Mouse (Mus musculus) cerebellum, adult 18-20 months (tissue): ENCODE results near the gene Kank1.
"Not testable (repeated sequence)": the region's sequence is repeated elsewhere in the genome, so short reads cannot be mapped to it uniquely, and the experiment has no call there.

Source experiments
- DNase-seq, 2 experiments: peaks; one replicate each; pipeline ENCODE4 v3.0.0; 2021

The Kank1 gene

DNA sequence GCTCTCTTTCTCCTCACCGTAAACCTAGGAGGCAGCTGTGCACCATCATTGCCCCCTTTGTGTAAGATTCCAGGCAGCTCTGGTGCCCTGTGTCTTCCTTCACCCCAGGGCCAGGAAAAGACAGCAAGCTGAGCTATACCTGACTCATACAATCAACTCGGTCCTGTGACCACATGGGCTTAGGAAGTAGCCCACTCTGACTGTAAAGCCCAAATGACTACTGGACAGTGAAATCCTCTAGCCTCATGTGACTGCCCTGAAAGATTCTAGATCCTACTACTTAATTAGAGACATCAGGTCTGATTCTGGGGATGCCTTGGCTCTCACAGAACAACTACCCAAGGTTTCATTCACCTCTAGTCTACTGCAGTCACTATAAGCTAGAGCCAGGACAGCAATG lies 209.9 kb downstream of the Kank1 start:
- no peak for DNase-seq

GRCm38 (mm10) chr19:25447373-25447772 lies 210.6 kb downstream of the Kank1 start:
- DNase-seq = no peak

GRCm38 (mm10) chr19:25450869-25451629 lies 214.3 kb downstream of the Kank1 start:
- peak; percentile 5 to 19 for DNase-seq

GRCm38 (mm10) chr19:25453146-25453545 lies 216.4 kb downstream of the Kank1 start:
- DNase-seq = no peak

DNA sequence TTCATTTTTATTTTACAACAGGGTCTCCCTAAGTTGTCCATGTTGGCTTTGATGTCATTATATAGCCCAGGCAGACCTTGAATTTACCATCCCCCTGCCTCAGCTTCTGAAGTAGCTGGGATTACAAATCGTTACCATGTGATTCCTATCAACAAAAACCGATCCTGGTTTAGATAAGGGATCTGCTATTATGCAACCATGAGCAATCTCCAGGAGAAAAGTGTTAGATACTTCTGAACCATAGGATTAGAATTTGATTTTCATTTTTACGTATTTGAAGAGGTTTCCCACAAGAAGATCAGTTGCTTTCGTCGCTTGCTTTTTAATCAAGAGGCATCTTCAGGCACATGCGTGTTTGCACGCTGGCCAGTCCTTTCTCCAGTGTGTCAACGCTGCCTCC lies 224.0 kb downstream of the Kank1 start:
- DNase-seq = no peak

DNA sequence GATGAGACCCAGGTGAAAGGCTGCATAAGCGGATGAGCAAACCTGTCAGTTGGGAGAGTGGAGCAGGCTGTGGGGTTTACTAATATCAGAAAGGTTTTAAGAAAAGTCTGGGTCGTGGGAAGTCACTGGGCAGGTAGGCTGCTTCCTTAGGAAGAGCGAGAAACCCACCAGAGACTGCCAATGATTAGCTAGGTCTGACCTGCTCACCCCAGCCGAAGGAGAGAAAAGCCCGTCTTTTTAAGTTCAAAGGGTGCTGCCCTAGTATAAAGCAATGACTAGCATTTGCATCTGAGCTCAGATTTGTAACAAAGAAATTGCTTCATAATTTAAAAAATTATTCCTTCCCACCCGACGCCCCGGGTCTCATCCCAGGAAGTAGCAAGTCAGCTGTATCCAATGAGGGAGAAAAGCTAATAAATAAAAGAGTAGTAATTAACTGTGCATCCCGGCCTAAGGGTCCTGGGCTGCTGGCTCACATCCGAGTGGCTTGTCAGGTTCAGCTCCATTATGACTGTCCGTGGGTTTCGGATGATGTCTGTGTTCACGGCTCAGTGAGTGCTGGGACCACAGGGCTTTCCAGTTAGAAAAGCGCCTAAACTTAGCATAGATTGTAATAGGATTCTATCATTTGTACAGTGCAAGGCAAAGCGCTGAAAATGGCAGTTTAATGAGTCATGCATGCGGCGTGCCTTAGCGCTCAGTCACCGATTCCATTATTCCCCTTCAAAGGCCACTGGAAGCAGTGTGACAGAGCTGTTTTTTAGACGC lies 225.0 kb downstream of the Kank1 start:
- DNase-seq = no peak

GRCm38 (mm10) chr19:25475806-25476205 lies 239.0 kb downstream of the Kank1 start:
- not testable (repeated sequence) for DNase-seq

- no peak for DNase-seq
These were observed 242.4 kb downstream of the Kank1 start for GRCm38 (mm10) chr19:25479152-25479669.

GRCm38 (mm10) chr19:25480820-25481219 lies 244.0 kb downstream of the Kank1 start:
- DNase-seq = no peak
